Mouse (Mus musculus) thymus, adult 2 months (tissue): ENCODE data around the gene Hrh2. TPM values are rescaled to one million over a fixed set of nuclear protein-coding genes. Genes with fewer than 3 reads are reported as not detected.

ENCODE experiments used
- DNase-seq: peaks from one replicate; pipeline ENCODE4 v3.0.0; 2021
- H3K27ac ChIP-seq: fragments of 200-500 bp; 2 replicates; pipeline ENCODE4 v1.5.1; 2012; ENCODE audit warnings: low read length, control low read depth; ENCODE audit not compliant: control insufficient read depth, insufficient read depth
- H3K27me3 ChIP-seq: fragments of 200-500 bp; 2 replicates; pipeline ENCODE4 v1.6.1; 2012; ENCODE audit warnings: mild to moderate bottlenecking, low read length, moderate library complexity, mixed read lengths; ENCODE audit not compliant: control insufficient read depth, insufficient read depth
- H3K36me3 ChIP-seq: fragments of 200-500 bp; 2 replicates; pipeline ENCODE4 v1.6.1; 2012; ENCODE audit warnings: mild to moderate bottlenecking, low read length, moderate library complexity; ENCODE audit not compliant: control insufficient read depth, insufficient read depth
- H3K4me1 ChIP-seq: fragments of 200-500 bp; replicated peaks from 2 replicates; pipeline ENCODE4 v1.6.1; 2012; ENCODE audit warnings: low read length; ENCODE audit not compliant: control insufficient read depth, insufficient read depth
- H3K4me3 ChIP-seq: fragments of 200-500 bp; 2 replicates; pipeline ENCODE4 v1.5.1; 2012; ENCODE audit warnings: mild to moderate bottlenecking, low read length, control low read depth, moderate library complexity; ENCODE audit not compliant: control insufficient read depth, insufficient read depth
- CTCF ChIP-seq: fragments of 200-500 bp; IDR thresholded peaks from 2 replicates; pipeline ENCODE4 v1.5.1; 2012; ENCODE audit warnings: mild to moderate bottlenecking, control low read depth, low read length, moderate library complexity, borderline replicate concordance; ENCODE audit not compliant: control insufficient read depth, poor library complexity, insufficient read depth; ENCODE audit errors: extremely low read depth
- POLR2A ChIP-seq: fragments of 200-500 bp; IDR thresholded peaks from 2 replicates; pipeline ENCODE4 v1.6.1; 2012; ENCODE audit warnings: mild to moderate bottlenecking, low read length, control low read depth, moderate library complexity; ENCODE audit not compliant: control insufficient read depth, poor library complexity, insufficient read depth; ENCODE audit errors: extremely low read depth
- WGBS: fragments of 180-500 bp; shearing (Covaris S2); methylation state at CpG from one replicate; pipeline ENCODE4 v1.1.7; 2018; 5-methylcytosine and 5-hydroxymethylcytosine counted together
- polyA plus RNA-seq: library from polyadenylated mRNA; depleted of rRNA; stranded (reverse); fragments of >200 nt; gene quantifications from 2 replicates; pipeline ENCODE4 v1.2.3, GENCODE M21; 2012

The Hrh2 gene
- polyA plus RNA-seq, 1 experiment = 4.2 TPM

GRCm38 (mm10) chr13:54175426-54175825 lies 16.5 kb upstream of the Hrh2 start:
- 75% methylated on average over 8 of the region's 8 CpGs for WGBS

GRCm38 (mm10) chr13:54176406-54177020 lies 15.4 kb upstream of the Hrh2 start:
- Histone ChIP-seq H3K36me3 (no peaks in the 10 kb centered on the region), H3K27ac (no peak overlapping the region), H3K27me3 (no peaks in the 10 kb centered on the region), H3K4me3 (no peak overlapping the region), H3K4me1 (no peaks in the 10 kb centered on the region)
- no peak for TF ChIP-seq CTCF
- TF ChIP-seq POLR2A = no peak
- no peak for DNase-seq
- 90% methylated on average over 4 of the region's 4 CpGs for WGBS

More at GRCm38 (mm10) chr13:54175426-54175825, 16.5 kb upstream of the Hrh2 start:
- TF ChIP-seq POLR2A (no peak), CTCF (no peak)
- Histone ChIP-seq H3K36me3 (no peaks in the 10 kb centered on the region), H3K27ac (no peak overlapping the region), H3K4me1 (no peaks in the 10 kb centered on the region), H3K27me3 (no peaks in the 10 kb centered on the region), H3K4me3 (no peak overlapping the region)
- no peak for DNase-seq

- TF ChIP-seq POLR2A (no peak), CTCF (no peak)
- no peaks in the 10 kb centered on the region for H3K27me3 ChIP-seq
- WGBS = 97% methylated on average over 2 of the region's 2 CpGs
- DNase-seq = no peak
- no peak overlapping the region for H3K4me3 ChIP-seq
- H3K27ac ChIP-seq = no peak overlapping the region
- H3K36me3 ChIP-seq = no peaks in the 10 kb centered on the region
- H3K4me1 ChIP-seq = no peaks in the 10 kb centered on the region
Observed at GRCm38 (mm10) chr13:54177346-54177745, 14.6 kb upstream of the Hrh2 start.

GRCm38 (mm10) chr13:54178647-54179046 lies 13.3 kb upstream of the Hrh2 start:
- TF ChIP-seq CTCF = no peak
- no peak for TF ChIP-seq POLR2A
- no peaks in the 10 kb centered on the region for H3K36me3 ChIP-seq
- DNase-seq = no peak
- H3K4me1 ChIP-seq = no peaks in the 10 kb centered on the region
- no peak overlapping the region for H3K4me3 ChIP-seq
- H3K27ac ChIP-seq = no peak overlapping the region
- 96% methylated on average over 5 of the region's 5 CpGs for WGBS
- no peaks in the 10 kb centered on the region for H3K27me3 ChIP-seq

- Histone ChIP-seq H3K4me3 (no peak overlapping the region), H3K4me1 (no peaks in the 10 kb centered on the region), H3K36me3 (no peaks in the 10 kb centered on the region), H3K27me3 (no peaks in the 10 kb centered on the region), H3K27ac (no peak overlapping the region)
- WGBS = 91% methylated on average over 3 of the region's 3 CpGs
- TF ChIP-seq POLR2A (no peak), CTCF (no peak)
- DNase-seq = no peak
Observed at GRCm38 (mm10) chr13:54179971-54180370, 12.0 kb upstream of the Hrh2 start.

- DNase-seq = no peak
- no peaks in the 10 kb centered on the region for H3K27me3 ChIP-seq
- WGBS = 93% methylated on average over 3 of the region's 3 CpGs
- no peaks in the 10 kb centered on the region for H3K36me3 ChIP-seq
- no peak overlapping the region for H3K4me3 ChIP-seq
- no peaks in the 10 kb centered on the region for H3K4me1 ChIP-seq
- H3K27ac ChIP-seq = no peak overlapping the region
- TF ChIP-seq CTCF = no peak
- no peak for TF ChIP-seq POLR2A
Observed at GRCm38 (mm10) chr13:54180461-54180860, 11.5 kb upstream of the Hrh2 start.

- no peaks in the 10 kb centered on the region for H3K27me3 ChIP-seq
- 93% methylated on average over 6 of the region's 6 CpGs for WGBS
- H3K36me3 ChIP-seq = no peaks in the 10 kb centered on the region
- H3K27ac ChIP-seq = no peak overlapping the region
- H3K4me3 ChIP-seq = no peak overlapping the region
- no peak for TF ChIP-seq CTCF
- TF ChIP-seq POLR2A = no peak
- no peaks in the 10 kb centered on the region for H3K4me1 ChIP-seq
- no peak for DNase-seq
Observed at GRCm38 (mm10) chr13:54181318-54181717, 10.6 kb upstream of the Hrh2 start.
